Mouse (Mus musculus) layer of hippocampus, adult 8-10 months (tissue): ENCODE results near the gene Zbtb8a. TPM values are rescaled to one million over a fixed set of nuclear protein-coding genes. Genes with fewer than 3 reads are reported as not detected.
"Not testable (repeated sequence)": the region's sequence is repeated elsewhere in the genome, so short reads cannot be mapped to it uniquely, and the experiment has no call there.

Experiments used
- DNase-seq, 2 experiments: peaks; one replicate each; pipeline ENCODE4 v3.0.0; 2022; ENCODE audit warnings: low spot score in 2 of 2
- total RNA-seq, 4 experiments: library from RNA; stranded (reverse); gene quantifications; 2 replicates each; pipeline ENCODE4 v1.2.4; 2022

The Zbtb8a gene
- total RNA-seq, 4 experiments from 2014 or later = 2.5 to 4.5 (median 2.9) TPM

GRCm38 (mm10) chr4:129376961-129377545 lies 863 bp downstream of the Zbtb8a start:
- peak in 1 of 2 experiments; percentile 10 for DNase-seq

- no peak for DNase-seq
Observed at GRCm38 (mm10) chr4:129375821-129376220, 2.1 kb downstream of the Zbtb8a start.

GRCm38 (mm10) chr4:129375000-129375399 lies 2.9 kb downstream of the Zbtb8a start:
- DNase-seq = no peak

GRCm38 (mm10) chr4:129374219-129374755 lies 3.6 kb downstream of the Zbtb8a start:
- DNase-seq = no peak

GRCm38 (mm10) chr4:129373202-129373976 lies 4.5 kb downstream of the Zbtb8a start:
- no peak for DNase-seq

GRCm38 (mm10) chr4:129371391-129371790 lies 6.5 kb downstream of the Zbtb8a start:
- DNase-seq = no peak

- DNase-seq = no peak
Observed at GRCm38 (mm10) chr4:129365224-129365623, 12.7 kb downstream of the Zbtb8a start.

- no peak for DNase-seq
Observed at GRCm38 (mm10) chr4:129364379-129364778, 13.5 kb downstream of the Zbtb8a start.

- no peak for DNase-seq
Observed at GRCm38 (mm10) chr4:129363463-129363862, 14.5 kb downstream of the Zbtb8a start.

GRCm38 (mm10) chr4:129362771-129363170 lies 15.1 kb downstream of the Zbtb8a start:
- DNase-seq = no peak

- not testable (repeated sequence) for DNase-seq
Observed at GRCm38 (mm10) chr4:129362238-129362637, 15.7 kb downstream of the Zbtb8a start.

GRCm38 (mm10) chr4:129357613-129358163 lies 20.2 kb downstream of the Zbtb8a start:
- DNase-seq = no peak

- no peak for DNase-seq
Observed at GRCm38 (mm10) chr4:129354236-129354635, 23.7 kb downstream of the Zbtb8a start.

- no peak for DNase-seq
Observed at GRCm38 (mm10) chr4:129353176-129353575, 24.7 kb downstream of the Zbtb8a start.

GRCm38 (mm10) chr4:129351111-129351510 lies 26.8 kb downstream of the Zbtb8a start:
- DNase-seq = peak; percentile 48 to 61

- peak; percentile 23 to 66 for DNase-seq
Observed at GRCm38 (mm10) chr4:129350644-129351043, 27.3 kb downstream of the Zbtb8a start.

GRCm38 (mm10) chr4:129346481-129347154 lies 31.3 kb downstream of the Zbtb8a start:
- peak; percentile 50 to 54 for DNase-seq

- DNase-seq = no peak
Observed at GRCm38 (mm10) chr4:129342705-129343104, 35.2 kb downstream of the Zbtb8a start.

- DNase-seq = no peak
Observed at GRCm38 (mm10) chr4:129341888-129342287, 36.0 kb downstream of the Zbtb8a start.

GRCm38 (mm10) chr4:129339743-129340142 lies 38.2 kb downstream of the Zbtb8a start:
- DNase-seq = no peak

GRCm38 (mm10) chr4:129336291-129336690 lies 41.6 kb downstream of the Zbtb8a start:
- DNase-seq = no peak
